Mouse (Mus musculus): ENCODE results near the gene Nudt17.
"Not testable (repeated sequence)": the region's sequence is repeated elsewhere in the genome, so short reads cannot be mapped to it uniquely, and the experiment has no call there.

Gene Nudt17

GRCm38 (mm10) chr3:96707903-96708683, at the start of gene Nudt17:
Gene Nudt17 (minus strand): TSS chr3:96708562.
- no peak for DNase-seq (ENCODE audit: low read depth, low spot score)

GRCm38 (mm10) chr3:96757691-96758090, 49.3 kb upstream of the Nudt17 start:
- no peak for DNase-seq (ENCODE audit: low read depth, low spot score)

DNA sequence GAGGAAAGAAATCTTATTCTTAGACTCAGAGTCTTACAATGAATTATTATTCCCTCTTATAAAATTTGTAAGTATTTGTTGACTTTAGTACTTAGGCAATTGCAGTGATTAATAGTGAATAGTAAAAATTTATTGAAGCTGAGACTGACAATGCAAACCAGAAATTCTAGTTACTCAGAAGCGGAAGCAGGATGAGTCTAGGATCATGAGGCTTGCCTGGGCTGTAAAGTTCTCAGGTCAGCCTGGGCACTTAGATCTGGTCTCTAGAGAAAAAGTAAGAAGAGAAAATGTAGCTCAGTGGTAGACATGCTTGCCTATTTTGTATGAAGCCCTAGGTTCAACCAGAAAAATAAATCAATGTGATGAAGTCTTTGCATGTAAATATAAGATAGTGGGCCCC, 47.6 kb upstream of the Nudt17 start:
- no peak for DNase-seq (ENCODE audit: low read depth, low spot score)

GRCm38 (mm10) chr3:96746829-96747228, 38.5 kb upstream of the Nudt17 start:
- DNase-seq (ENCODE audit: low read depth, low spot score) = no peak

DNA sequence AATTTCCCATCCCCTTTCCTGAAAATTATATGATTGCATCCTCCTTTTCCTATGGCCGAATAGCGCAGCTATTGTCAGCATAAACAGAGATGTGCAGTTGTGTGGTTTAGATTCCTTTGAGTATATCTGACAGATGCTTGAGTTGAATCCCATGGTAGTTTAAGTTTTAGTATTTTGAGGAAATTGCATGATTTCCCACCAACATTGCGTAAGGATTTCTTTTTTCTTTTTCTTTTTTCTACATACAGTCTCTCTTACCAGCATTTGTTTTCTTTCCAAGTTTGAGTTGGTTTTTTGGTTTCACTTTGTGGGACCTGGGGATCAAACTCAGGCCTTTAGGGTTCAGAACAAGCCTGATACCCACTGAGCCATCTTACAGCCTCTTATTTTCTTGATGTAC, 36.0 kb upstream of the Nudt17 start:
- DNase-seq (ENCODE audit: low read depth, low spot score) = no peak

GRCm38 (mm10) chr3:96740279-96740678, 31.9 kb upstream of the Nudt17 start:
- DNase-seq (ENCODE audit: low read depth, low spot score) = not testable (repeated sequence)

DNA sequence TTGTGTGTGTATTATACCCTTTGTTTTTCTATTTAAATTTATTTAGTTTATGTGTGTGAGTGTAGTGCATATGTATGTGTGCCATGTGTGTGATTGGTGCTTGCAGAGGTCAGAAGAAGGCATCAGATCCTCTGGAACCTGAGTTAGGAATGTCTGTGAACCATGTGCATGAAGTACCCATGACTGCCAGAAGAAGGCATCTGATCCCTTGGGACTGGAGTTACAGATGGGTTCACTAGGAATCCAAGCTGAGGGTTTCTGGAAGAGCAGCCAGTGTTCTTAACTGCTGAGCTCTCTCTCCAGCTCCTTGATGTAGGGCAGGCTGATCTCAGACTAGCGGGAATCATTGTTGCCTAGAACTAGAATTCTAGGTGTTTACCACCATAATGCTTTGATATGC, 29.6 kb upstream of the Nudt17 start:
- no peak for DNase-seq (ENCODE audit: low read depth, low spot score)

DNA sequence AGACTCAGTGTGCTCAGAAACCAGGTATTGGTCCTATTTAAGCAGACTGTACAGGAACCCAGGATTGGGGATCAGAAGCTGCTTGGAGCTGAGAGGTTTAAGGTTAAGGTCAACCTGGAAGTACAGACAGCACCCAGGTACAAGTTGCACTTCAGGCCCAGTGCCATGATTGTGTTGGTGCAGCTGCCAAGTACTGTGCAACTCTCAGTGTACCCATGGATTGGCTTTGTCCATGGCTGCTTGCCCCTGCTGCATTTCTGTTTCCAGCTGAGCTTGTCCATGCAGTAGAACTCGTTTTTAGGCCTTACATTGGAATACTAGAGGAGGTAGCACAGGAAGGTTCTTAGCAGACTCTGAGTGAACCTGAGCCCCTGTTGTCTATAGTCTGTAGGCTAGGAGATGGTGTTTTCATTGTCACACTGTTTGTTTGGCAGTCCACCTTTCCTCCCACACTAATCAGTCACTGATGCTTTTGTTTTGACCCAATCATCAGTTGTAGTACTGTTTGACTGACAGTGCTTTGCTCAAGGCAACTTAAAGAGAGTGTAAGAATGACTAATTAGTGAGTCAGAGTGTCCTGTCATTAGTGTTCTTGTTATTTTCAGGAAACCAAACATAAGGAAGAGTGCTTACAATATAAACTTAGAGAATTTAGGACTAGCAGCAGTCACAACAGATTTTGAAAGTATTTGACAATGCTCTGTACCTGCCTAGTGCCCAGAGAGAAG, 28.8 kb upstream of the Nudt17 start:
- no peak for DNase-seq (ENCODE audit: low read depth, low spot score)

- DNase-seq (ENCODE audit: low read depth, low spot score) = no peak
Measured at GRCm38 (mm10) chr3:96735200-96735599, 26.8 kb upstream of the Nudt17 start.

GRCm38 (mm10) chr3:96733984-96734383, 25.6 kb upstream of the Nudt17 start:
- no peak for DNase-seq (ENCODE audit: low read depth, low spot score)

GRCm38 (mm10) chr3:96730785-96731184, 22.4 kb upstream of the Nudt17 start:
- no peak for DNase-seq (ENCODE audit: low read depth, low spot score)

GRCm38 (mm10) chr3:96729403-96729784, 21.0 kb upstream of the Nudt17 start:
- DNase-seq (ENCODE audit: low read depth, low spot score) = no peak

GRCm38 (mm10) chr3:96728634-96729402, 20.5 kb upstream of the Nudt17 start:
- no peak for DNase-seq (ENCODE audit: low read depth, low spot score)

- DNase-seq (ENCODE audit: low read depth, low spot score) = peak; percentile 53
Measured at GRCm38 (mm10) chr3:96727828-96728633, 19.7 kb upstream of the Nudt17 start.

DNA sequence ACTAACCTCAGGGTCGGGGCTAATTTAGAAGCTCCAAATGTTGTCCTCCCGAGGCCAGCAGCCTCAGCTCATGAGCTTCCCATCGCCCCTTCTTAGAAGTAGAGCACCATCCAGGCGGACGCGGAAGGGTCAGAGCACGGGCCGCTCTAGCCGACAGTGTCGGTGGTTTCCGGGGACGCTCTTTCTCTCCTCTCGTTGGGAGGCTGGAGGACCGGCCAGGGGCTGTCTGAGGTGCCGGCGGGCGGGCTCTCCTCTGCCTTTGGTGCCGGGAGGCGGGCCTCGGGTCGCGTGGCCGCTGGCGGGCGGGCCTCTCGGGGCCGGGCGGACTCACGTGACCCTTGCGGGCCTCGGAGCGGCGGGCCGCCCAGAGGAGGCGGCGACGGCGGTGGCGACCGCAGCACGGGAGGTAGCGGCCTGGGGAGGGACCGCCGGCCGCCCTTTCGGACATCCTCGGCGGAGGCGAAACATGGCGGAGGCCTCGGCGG, 19.0 kb upstream of the Nudt17 start, which contains the start of the genes Polr3c and Rnf115:
TSS of gene Polr3c (minus strand) at position 286 of the 485 bp plus-strand sequence.
TSS of gene Rnf115 (plus strand) at position 322 of the 485 bp plus-strand sequence.
- DNase-seq (ENCODE audit: low read depth, low spot score) = peak; percentile 93

GRCm38 (mm10) chr3:96719173-96719572, 10.8 kb upstream of the Nudt17 start:
- DNase-seq (ENCODE audit: low read depth, low spot score) = no peak

- no peak for DNase-seq (ENCODE audit: low read depth, low spot score)
Measured at GRCm38 (mm10) chr3:96715854-96716253, 7.5 kb upstream of the Nudt17 start.

DNA sequence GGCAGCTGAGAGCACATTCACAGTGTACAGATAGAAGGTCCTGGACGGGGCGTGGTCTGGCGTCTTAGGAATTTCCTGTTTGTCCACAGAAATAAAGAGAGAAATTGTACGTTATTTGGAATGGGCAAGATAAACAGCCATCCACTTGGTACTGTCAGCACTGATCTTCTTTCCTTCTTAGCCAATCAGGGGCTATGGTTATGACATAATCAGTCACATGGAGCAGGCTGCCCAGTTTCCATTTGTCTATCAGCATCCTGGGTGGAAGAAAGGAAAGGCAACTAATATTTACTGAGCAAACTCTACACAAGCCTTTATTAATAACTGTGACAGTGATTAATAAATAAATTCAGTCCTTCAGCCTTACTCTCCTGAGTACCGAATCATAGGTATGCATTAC, 5.9 kb upstream of the Nudt17 start:
- no peak for DNase-seq (ENCODE audit: low read depth, low spot score)

DNA sequence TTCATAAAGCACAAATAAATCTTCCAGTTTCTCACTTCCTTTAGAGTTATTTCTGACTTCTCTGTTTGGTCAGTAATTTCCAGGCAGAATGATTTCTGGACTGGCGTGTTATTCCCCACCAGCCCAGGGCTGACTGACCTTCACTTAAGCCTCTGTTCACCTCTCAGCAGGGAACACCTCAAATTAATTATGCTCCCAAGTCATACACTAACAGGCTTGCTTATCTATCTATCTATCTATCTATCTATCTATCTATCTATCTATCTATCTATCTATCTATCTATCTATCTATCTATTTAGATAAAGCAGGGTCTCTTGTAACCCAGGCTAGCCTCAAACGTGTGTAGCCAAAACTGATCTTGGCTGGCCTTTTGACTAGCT, 312 bp upstream of the Nudt17 start:
- DNase-seq (ENCODE audit: low read depth, low spot score) = no peak

DNA sequence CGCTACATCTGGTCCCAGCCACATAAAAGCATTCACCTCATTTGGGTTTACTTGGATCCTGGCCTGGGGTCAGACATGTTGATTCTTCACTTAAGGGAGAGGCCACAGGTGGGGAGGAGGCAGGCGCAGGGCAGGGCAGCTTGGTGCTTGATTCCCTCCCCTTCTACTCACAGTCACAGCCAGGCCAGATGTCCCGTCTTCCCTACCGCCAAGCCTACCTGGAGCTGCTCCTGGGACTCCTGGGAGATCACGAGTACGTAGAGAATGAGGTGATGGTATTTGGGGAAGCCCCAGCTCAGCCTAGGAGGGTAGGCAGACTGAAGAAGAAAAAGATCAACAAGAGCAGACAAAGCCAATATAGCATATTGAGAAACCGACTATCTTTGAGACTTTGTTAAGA, 1.4 kb downstream of the Nudt17 start:
- no peak for DNase-seq (ENCODE audit: low read depth, low spot score)

DNA sequence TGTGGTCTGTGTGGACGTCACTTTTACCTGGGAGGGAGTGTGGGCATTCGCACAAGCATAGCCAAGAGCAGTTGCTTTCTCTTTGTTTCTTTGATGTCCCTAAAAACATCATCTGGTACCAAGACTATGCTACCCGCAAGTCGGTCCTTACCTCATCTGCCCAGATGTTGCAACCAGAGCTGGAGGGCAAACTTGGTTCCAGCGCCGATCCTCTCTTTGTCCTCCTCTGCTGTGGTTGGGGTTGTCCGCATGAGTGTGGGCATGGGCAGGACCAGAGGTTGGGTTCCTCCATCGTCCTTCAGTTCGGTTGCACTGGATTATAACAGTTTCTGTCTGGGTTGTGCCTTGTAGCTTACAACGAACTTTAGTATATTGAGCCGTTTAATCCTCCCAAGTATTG, 2.1 kb downstream of the Nudt17 start:
- no peak for DNase-seq (ENCODE audit: low read depth, low spot score)
